Mouse (Mus musculus) urinary bladder, postnatal 36 days (tissue): Measurements from ENCODE around the gene Rcl1.
A peak's percentile ranks its signal among the peaks of the same experiment; 100 is the strongest.

Source experiments
- DNase-seq, 2 experiments: peaks; one replicate each; pipeline ENCODE4 v3.0.0; 2022; ENCODE audit warnings: low spot score in 2 of 2, mixed read lengths in 1 of 2

The Rcl1 gene

DNA sequence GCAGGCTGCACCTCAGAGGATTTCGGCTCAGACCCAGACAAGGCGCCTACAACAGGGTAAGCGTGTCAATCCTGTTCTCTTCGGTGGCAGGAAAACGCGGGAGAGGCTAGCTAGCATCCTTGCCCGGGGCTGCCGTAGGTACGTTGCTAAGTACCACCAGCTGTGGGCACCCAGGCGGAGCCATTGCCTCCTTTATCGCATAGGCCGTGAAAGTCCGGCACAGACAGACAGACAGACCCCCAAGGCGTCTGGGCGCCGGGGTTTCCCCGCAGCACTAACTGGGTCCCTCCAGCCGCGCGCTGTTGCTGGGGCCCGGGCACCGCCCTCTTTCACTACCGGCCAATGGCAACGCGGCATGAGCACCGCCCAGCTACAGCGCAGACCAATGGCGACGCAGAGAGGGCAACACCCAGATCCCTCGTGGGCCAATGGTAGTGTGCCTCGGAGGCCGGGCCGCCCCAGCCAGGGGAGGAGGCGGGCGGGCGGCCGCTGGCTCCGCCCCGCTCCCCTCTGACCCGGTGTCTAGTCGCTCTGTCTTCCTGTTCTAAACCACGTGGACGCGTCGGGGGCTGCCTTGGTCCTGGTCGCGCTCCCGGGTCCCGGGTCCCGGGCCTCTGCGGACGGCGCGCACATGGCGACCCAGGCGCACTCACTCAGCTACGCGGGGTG is at the start of gene Rcl1:
TSS of gene Rcl1 (plus strand) at position 502 of the 669 bp plus-strand sequence.
- DNase-seq = peak; percentile 85 to 95

DNA sequence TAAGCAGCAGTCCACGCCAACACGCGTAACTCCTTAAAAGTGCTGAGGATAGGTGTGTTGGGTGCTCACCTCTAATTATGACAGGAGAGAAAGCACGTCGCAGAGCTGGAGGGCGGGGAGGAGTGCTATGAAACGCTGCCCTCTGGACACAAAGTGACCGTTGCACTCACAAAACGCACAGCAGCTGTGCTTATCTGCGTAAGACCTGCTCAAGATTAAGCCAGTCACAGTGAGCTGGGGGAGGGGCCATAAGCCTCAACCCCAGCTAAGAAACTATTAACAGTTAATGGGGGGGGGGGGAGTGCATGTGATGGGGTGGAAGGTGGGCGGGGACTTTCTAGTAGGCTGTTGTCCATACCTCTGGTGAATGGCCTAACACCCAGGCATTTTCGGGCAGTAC is 48.4 kb upstream of the Rcl1 start:
- DNase-seq = no peak

DNA sequence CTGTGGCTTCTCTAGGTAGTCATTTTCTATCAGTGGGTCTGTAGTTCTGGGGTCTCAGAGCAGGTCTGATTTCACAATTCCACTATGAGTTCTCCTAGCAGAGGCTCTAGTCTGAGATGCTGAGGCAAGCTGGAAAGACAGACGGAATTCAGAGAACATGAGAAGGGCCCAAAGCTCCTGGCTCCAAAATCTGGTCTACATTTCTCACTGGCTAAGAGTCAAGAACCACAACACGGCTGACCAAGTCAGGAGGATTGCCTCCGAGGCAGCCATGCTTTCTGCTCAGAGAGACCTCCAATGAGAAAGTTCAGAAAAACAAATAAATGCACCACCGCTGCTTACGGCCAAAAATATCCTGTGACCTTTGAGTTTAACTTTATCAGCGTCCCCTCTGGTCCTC is 46.6 kb upstream of the Rcl1 start:
- DNase-seq = no peak

DNA sequence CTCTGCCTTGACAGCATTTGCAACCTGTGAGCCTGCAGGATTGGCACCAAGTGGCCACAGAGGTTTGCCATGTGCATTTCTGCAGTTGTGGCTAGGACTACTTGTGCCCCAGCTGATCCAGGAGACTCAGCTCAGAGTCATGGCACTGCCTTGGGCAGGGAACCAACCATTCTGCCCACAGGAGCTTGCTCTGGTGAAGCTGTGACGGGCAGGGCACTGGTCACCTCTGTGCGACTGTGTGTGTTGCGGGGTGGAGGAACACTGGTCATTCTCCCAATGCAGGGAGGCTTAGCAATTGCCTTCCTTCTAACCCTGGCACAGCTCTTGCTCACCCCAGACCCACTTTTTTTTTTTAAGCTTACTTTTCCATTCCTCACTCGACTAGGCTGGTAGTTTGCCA is 45.7 kb upstream of the Rcl1 start:
- no peak for DNase-seq

DNA sequence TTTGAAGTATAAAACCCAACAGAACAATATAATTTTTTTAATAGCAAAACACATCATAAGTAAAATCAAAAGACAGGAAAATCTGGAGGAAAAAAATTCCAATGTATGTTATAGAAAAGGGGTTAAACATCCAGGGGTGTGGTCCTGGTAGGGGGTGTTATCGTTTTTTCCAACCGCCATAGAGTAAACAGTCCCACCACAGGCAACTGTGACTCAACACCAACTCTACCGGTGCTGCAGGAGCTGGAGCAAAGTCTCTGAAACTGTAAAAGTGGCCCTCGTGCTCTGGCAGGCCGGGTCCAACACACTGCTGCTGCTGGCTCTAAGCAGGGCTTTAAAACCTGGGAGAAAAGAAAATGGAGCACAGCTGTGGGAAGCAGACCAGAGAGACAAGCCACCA is 42.4 kb upstream of the Rcl1 start:
- no peak for DNase-seq

DNA sequence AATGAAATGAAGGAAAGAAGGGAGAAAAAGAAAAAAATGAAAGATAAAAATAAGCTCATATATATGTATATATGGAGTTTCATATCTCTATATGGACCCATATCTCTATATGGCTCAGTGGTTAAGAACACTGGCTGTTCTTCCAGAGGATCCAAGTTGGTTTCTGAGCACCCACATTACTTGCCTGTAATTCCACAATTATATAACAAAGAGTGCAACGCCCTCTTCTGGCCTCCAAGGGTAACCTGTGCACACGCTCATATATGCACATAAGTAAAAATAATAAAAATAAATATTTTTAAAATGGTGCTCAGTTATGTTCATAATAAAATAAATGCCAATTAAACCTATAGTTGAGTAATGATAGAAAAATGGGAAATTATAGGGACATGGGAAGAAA is 41.5 kb upstream of the Rcl1 start:
- no peak for DNase-seq

DNA sequence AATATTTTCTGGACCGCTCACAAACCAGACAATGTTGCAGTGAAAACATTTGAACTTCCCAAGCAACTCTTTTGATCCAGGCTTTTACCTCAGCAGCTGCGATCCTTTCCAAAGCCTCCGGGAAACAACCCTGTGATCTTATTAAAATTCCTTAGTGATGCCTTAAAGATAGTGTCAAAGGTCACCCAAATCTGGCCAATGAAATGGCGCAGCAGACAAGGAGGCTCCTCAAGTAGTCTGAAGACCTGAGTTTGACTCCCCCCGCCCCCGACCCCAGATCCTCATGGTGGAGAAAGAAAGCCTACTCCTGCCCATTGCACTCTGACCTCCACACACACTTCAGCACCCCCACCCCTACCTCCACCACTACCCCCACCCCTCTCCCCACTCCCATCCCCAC is 40.9 kb upstream of the Rcl1 start:
- DNase-seq = no peak

DNA sequence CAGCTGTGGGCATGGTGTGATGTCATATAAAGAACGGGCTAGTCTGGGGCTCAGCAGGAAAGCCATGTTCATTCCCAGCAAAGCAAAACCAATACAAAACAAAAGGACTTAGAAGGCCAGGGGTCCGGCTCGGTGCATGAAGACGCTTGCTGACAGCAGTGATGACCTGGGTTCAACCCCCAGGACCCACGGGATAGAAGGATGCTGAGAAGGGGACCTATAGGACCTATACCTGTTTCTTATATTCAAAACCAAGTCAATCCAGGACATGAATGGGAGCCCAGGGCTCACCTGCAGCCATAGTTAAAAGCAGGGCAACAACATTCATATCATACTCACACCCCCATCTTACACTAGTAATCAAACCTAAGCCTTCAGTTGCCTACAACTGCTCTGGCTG is 38.2 kb upstream of the Rcl1 start:
- DNase-seq = no peak

DNA sequence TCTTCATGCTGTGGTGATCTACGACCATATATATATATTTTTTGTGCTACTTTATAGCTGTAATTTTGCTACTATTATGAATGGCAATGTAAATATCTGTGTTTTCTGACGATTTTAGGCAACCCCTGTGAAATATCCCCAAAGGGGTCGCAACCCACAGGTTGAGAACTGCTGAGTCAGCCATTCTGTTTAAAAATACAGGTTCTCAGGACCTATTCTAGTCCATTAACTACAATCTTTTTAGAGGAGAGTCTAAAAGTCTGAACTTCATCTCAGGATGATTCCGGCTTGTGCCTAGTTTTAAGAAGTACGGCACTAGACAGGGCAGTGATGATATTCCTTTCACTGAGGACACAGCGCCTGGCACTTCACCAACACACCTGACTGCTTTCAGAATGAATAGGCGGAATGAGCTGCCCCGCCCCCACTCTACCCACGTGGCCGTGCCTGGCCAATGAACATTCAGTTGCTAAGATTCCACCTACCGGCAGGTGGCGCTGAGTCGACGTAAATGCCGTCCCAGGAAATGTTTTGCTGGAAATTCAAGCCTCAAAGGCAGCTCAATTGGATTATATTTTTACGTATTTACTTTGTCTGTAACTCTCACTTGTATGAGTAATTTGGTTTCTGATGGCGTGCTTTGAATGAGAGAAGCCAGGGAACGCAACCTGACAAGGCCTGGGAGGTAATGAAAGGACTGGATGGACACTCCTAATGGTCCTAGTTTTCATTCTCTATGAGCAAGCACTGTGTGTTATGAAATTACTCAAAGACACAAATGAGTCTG is 37.4 kb upstream of the Rcl1 start:
- peak; percentile 90 to 93 for DNase-seq

DNA sequence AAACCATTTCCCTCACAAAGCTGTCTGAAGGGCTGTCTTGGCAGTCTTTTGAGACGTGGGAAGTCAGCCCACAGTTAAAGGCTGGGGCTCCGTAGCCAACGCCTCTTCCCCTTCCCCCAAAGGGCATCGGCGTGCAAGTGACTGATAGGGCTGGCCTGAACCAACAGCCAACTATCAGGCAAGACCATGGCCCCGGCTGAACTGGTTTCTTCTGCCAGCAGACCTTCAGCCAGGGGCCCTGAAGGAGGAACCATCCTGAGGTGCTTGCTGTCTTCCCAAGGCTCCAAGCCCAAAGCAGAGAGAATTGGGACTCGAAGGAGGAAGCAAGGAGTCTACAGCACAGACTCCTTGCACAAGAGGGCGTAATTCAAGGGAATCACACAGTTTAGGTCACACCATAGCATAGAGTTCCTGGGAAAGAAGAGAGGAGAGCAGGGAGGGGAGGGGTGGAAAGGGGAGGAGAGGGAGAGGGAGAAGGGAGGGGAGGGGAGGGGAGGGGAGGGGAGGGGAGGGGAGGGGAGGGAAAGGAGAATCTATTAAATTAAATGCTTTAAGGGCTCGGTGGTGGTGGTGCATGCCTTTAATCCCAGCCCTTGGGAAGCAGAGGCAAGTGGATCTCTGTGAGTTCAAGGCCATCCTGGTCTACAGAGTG is 36.6 kb upstream of the Rcl1 start:
- peak in 1 of 2 experiments; percentile 51 for DNase-seq

DNA sequence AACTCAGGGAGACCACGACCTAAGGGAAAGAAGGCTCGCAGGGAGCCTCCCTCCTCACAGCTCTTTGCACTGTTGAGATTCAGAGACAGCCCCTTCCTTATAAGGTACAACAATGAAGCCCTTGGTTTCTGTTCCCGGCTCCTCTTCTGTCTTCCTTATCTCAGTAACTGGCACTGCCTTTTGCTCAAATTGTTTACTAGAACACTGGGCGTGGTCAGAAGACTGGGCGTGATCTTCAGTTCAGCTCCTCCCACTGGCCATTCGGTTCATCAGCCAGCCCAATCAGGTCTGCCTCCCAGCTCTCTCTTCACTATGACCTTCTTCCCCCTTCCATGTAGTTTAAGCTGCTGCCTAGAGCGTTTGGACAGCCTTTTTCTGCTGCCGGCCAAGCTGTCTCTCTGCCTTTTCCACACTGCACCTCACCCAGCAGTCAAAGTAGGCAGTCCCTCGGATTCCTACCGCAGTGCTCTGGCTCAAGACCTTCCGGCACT is 34.1 kb upstream of the Rcl1 start:
- peak; percentile 78 to 86 for DNase-seq

DNA sequence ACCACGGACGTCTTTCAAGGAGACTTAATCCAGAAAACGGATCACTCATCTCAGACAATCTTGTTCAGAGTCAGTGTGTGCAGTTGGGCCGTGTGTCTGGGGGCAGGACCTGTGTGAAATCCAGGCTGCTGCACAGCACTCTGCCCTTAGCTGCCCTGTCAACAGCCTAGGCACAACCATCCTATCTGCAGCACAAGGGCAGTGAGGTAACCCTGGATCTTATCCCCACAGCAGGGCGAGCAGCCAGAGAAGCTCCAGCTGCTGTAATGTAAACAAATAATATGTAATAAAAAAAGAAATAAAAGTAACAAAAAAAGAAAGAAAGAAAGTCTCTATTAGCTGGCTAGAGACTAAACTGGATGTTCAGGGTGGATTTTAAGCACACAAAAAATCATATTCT is 32.0 kb upstream of the Rcl1 start:
- no peak for DNase-seq

DNA sequence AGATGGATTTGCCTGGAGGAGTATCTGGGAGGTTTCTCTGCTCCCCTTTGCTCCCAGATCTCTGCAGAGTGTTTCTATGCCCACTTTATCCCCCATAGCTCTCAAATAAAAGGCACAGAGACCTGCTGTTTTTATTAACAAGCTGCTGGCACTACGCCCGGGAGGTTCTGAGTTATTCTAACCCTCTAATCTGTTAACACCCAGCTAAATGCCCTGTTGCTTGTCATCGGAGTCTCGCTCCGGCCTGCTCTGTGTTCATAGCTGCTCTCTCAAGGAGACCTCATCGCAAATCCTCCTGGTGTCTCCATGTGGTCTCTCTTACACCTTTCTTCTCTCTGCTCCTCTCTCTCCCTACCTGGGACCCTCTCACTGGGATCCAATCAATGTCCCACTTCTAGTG is 26.4 kb upstream of the Rcl1 start:
- no peak for DNase-seq

DNA sequence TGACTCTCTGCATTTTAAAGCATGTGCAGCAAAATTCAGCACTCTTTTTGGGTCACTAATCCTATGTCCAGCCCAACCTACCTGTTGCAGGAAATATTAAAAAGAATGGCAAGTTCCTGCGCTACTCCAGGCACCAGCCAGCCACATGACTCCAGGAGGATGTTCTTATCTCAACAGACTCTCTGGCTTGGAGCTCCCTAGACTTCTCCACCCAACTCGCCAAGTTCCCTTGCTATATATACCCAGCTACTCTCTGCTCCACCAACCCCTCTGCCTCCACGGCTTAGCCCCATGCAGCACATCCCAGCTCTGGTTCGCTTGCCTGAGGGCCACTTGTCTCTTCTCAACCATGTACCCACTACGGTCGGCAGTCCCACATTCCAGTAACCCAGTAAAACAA is 12.5 kb upstream of the Rcl1 start:
- no peak for DNase-seq

DNA sequence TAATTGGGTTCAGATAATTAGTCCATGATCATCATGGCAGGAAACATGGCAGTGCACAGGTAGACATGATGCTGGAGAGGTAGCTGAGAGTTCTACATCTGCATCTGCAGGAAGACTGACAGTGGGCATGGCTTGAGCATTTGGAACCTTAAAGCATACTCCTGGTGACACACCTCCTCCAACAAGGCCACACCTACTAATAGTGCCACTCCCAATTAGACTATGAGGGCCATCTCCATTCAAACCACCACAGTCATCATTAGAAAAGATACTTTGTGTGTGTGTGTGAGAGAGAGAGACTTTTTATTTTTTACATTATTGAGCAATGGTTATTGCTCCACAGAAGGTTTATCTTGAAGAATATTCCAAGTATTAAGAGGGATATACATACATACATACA is 9.0 kb upstream of the Rcl1 start:
- no peak for DNase-seq

DNA sequence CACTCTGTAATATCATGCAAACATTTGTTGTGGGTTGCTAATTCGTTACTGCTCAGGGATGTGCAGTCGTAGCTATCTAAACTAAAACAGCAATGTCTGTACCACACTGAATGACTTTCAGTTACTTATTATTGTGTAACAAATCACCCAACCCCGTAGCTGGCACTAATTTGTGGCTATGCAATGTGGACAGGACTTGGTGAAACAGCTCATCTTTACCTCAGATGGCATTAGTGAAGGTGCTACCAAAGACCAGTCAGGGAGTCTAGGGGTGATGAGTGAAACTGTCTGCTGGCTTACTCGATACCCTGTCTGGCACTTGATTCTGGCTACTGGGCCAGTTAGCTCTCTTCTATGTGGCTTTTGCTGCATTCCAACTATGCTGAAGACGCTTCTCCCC is 2.1 kb upstream of the Rcl1 start:
- DNase-seq = no peak

DNA sequence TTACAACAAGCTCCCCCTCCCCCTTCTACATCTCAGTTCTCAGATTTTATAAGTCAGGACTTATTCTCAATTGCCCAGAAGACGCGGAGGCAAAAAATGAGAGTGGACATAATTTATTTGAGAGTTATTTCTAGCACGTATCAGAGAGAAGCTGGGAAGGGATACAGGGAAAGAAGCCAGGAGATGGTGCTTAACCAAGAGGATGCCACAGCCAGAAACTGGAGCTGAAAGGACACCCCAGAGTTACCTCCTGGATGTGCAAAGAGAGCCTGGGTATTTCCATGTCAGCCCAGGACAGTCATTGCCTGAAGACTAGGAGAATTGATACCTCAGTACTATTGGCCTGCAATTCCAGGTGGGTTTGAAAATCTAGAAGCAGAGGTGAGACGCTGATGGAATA is 1.6 kb upstream of the Rcl1 start:
- DNase-seq = no peak

DNA sequence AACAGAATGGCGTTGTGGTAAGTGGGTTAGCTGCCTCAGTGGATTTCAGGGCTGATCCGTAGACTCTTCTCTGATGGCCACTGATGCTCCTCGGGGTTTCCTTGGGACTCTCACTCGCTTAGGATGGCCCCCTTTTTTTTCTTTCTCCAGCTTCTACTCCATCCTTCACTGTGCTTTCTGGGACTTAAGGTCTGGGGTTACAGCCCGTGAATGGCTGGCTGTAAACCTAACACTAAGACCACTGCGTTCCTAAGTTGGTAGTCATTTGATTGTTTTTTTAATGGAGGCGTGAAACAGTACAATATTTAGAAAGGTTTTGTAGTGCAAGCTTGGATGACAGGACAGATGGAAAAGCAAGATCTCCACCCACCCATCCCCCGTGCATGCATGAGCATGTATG is 914 bp upstream of the Rcl1 start:
- DNase-seq = no peak

DNA sequence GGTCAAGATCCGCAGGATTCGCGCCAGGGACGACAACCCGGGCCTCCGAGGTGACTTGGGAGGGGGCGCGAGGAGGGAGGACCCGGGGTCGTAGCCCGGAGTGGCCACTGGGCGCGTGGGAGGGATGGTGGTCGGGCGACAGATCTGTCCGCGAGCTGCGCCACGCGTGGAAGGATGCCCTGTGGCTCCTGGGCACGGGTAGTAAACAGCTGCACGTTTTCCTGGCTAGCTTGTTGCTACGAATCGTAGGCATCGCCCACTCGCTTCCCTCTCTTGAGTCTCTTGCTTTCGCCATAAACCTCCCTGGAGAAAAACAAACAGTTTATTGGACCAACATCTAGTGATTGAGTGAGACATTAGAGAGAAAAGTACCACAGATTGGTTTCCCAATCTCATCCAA is 416 bp downstream of the Rcl1 start:
- no peak for DNase-seq

DNA sequence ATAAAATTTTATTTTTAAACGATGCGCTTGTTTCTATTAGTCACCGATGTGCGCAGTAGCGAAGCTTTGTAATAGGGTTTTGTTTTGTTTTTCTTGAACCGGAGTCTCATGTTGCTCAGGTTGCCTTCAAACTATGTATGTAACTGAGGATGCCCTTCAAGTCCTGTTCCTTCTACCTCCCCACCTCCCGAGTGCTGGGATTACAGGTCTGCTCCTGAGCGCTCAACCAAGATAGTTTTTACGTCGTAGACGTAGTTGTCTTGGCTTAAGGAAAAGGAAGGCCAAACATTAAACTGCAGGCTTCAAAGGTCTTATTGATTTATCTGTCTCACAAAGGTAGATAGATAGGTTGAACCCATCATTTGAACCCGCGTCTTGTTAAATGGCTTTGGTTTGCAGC is 923 bp downstream of the Rcl1 start:
- no peak for DNase-seq

DNA sequence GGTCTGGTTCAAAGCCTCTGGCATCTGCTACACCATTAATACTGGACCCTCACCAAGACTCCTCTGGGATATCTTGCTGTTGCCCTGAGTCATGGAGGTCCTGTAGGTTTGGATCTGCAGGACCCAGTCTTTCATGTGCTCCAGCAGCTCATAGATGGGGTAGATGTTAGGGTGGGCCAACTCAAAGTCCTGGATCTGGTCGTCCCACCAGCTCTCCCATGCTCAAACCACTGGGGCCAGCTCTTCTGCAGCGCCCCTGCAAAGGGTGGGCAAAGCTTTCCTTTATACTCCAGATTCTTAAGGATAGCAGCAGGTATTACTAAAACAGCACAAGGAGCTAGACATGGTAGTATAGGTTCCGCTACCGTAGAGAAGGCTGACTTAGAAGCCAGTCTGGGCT is 4.6 kb downstream of the Rcl1 start:
- DNase-seq = no peak

DNA sequence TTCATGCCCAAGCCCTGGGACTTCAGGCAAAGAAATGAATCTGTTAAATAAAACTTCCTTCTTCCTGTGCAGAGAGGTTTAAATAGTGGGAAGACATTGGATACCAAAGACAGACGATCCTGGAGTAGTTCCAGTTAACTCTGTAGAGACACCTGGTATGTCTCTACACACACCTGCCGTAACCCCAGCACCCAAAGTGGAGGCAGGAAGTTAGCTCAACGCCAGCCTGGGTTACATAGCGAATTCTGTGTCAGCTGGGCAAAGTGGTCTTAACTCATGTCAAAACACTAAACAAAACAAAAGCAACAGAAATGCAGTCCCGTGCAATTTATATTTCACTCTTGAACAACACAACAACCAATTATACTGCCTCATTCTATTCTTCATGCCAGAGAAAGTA is 5.1 kb downstream of the Rcl1 start:
- DNase-seq = no peak

DNA sequence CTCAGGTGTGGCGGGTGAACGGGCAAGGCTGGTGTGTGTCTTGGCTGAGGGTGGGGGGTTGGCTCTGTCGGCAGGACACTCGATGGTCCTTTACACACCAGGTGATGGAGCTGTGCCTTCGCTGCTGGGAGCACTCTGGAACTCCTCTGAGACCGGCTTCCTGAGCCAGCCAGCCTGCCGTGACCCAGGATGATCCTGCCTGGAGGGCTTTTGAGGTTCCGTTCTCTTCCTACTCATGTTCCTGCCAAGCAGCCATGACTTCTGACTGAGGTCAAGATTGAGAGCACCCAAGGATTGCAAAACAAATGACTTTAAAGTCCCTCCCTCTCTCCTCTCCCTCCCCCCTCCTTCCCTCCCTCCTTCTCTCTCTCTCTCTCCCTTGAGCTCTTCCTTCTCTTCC is 11.5 kb downstream of the Rcl1 start:
- DNase-seq = peak in 1 of 2 experiments; percentile 53
